Mouse (Mus musculus) cerebellum, postnatal 25 days (tissue): ENCODE data around the gene Ndufaf8.

ENCODE experiments used
- DNase-seq, 2 experiments: peaks; one replicate each; pipeline ENCODE4 v3.0.0; 2021; ENCODE audit warnings: mixed read lengths in 2 of 2

Gene Ndufaf8

DNA sequence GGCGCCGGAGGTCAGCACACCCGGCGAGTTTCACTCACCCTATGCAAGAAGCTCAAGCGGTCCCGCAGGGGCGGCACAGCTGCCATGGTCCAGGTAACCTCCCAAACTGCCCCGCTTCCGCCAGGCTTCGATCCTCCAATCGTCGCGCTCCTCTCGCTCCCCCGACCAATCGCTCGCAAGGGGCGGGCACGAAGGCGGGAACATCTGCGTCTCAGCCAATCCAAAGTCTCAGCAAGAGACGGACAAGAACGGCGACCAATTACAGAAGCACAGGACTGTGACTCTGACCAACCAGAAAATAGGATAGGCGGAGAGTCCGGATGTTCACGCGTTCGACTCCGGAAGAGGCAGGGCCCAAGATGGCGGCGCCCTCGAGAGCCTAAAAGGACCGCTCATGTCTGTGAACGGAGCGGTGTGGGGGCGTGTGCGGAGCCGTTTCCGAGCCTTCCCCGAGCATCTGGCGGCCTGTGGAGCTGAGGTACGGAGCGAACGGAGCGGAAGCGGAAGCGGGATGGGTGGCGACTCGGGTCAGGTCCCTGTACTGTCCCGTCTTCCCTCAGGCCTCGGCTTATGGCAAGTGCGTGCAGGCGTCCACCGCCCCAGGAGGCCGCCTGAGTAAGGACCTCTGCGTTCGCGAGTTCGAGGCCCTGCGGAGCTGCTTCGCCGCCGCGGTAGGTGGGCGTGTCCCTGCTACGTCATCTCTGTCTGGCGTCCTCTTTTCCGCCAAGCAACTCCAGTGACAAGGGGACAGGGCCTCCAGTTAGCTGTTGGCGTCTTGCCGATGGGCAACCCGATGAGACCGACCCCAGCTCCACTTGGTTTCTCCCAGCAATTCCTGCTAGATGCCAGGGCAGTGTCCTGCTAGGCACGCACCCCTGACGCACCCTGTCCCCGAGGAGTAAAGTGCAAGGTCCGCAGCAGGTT lies at the start of gene Ndufaf8, which contains the start of gene Tepsin:
Ndufaf8 (plus strand) TSS at position 341 of the 924 bp plus-strand sequence.
Tepsin (minus strand) TSS at position 144 of the 924 bp plus-strand sequence.
- DNase-seq, result peak; percentile 96 to 100

- DNase-seq, result no peak
Measured at GRCm38 (mm10) chr11:120049067-120049466, 49.7 kb upstream of the Ndufaf8 start.

DNA sequence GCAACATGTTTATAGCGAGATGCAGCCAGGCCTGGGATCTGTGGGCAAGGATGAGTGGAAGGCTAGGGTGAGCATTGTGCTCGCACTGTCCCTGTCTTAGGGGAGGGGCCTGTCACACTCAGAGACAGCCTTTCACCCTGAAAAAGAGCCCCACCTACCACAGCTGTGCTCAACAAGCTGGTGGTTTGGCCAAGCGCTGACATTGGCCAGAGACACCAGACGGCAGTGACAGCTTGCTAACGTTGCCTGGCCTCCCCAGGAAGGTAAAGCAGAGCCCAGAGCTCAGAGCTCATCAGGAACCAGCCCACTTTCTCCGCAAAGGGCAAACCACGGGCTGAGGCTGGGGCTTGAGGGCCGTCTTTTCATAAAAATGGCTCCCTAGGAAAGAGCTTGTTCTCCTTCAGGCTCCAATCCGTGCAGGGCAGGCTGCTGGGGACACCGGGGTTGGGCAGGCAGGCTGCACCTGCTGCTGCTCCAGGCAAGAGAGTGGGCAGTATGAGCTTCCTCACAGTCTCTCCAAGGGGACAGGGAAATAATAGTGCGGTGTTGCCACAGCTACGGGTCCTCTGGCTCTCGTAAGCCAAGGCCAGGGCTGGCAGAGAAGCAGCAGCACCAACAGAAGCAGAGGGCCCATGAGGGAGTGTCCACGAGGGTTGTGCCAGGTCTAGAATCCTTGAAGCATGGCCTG lies 47.5 kb upstream of the Ndufaf8 start:
- DNase-seq, result peak; percentile 64 to 70

GRCm38 (mm10) chr11:120052274-120052673 lies 46.5 kb upstream of the Ndufaf8 start:
- DNase-seq, result peak; percentile 7 to 26

- peak in 1 of 2 experiments; percentile 9 for DNase-seq
Measured at GRCm38 (mm10) chr11:120053846-120054245, 44.9 kb upstream of the Ndufaf8 start.

GRCm38 (mm10) chr11:120055953-120056732 lies 42.6 kb upstream of the Ndufaf8 start:
- peak; percentile 66 to 68 for DNase-seq

DNA sequence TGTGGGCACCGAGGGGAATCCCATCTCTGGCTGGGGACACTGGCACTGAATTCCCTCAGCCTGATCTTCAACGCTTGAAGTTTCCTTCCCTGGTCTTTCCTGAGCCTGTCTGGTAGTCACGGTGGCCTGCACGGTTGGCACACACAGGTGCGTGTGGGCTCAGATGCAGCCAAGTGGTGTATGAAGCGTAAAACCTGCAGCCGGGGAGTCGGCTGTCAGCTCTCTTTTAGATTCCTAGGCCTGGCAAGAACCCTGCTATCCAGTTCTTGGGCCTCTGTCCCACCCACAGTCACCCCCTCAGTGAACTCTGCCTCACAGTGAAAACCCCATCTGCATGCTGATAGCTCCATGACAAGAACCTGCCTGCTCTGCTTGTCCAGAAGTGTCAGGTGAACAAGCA lies 38.1 kb upstream of the Ndufaf8 start:
- peak in 1 of 2 experiments; percentile 49 for DNase-seq

DNA sequence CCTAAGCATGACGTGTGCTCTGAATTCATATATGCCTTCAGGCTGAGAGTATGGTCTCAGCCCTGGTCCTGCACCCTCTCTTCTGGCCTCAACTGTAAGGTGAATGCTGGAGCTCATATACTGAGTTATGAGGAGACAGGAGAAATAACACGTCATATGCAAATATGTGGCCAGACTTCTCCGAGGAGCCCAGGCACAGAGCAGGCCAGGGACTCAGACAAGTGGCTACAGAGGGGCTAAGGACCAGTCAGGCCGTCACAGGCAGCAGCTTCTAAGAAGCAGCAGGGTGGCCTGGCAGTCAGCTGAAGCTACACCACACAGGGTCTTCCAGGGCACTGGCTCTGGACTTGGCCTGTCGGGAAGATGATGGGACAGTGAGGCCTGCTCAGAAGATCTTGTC lies 35.4 kb upstream of the Ndufaf8 start:
- peak in 1 of 2 experiments; percentile 5 for DNase-seq

GRCm38 (mm10) chr11:120064006-120064667 lies 34.6 kb upstream of the Ndufaf8 start:
- no peak for DNase-seq

DNA sequence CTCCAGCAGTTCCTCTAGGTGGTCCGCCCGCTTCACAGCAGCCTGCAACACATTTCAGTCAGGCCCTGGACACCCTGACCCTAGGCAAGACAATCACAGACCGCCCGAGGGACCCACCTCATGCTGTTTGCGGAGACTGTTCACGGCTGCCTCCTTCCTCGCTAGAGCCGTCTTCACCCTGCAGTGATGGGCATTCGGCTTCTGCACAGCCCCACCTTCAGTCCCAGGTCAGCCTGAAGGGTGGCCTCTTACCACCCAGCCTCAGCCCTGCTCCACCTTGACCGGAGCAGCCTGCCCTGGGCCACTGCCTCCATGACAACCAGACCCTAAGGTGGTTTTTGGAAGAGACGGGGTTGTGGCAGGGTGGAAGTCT lies 34.1 kb upstream of the Ndufaf8 start:
- DNase-seq, result peak in 1 of 2 experiments; percentile 20

GRCm38 (mm10) chr11:120065291-120065690 lies 33.4 kb upstream of the Ndufaf8 start:
- peak; percentile 78 to 86 for DNase-seq

DNA sequence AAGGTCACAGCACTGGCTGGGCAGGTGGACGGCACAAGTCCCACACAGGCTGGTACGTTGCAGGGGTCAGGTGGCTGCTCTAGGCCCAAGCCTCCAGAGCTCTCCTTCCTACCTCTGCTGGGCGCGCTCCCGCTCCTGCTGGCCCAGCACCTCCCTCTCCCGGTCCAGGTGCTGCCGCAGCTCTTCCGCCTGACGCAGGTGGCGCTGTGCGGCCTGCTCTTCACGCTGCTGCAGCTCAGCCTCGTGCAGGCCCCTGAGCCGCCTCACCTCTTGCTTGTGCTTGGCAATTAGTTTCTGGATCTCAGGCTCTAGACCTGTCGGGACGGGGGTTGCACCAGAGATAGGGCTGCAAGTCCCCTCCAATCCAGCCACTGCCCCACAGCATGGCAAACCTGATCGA lies 30.9 kb upstream of the Ndufaf8 start:
- DNase-seq, result peak; percentile 24 to 58

- no peak for DNase-seq
Measured at GRCm38 (mm10) chr11:120069261-120069660, 29.5 kb upstream of the Ndufaf8 start.

DNA sequence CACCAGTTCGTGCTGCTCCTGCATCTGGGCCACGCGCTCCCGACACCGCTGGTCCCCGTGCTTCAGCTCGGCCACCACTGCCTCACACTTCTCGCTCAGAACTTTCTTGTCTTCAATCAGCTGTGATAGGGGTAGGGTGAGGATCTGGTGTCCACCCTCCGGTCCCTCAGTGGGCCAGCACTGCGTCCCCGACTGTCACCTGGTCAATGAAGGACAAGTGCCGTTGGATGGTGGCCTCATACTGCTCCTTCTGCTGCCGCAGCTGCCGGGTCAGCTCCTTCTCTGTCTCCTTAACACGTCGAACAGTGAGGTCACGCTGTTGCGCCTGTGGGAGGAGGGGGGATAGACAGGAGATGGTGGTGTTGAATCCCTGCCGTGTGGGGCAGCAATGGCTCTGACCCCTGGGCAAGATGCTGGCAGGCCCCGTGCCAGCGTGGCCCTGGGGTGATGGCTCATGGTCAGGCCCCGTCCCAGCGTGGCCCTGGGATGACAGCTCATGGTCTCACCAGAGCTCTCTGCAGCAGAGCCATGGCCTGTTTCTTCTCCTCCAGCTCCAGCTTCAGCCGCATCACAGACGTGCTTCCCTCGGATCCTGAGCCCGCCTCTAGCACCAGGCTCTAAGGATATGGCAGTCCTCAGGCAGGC lies 28.3 kb upstream of the Ndufaf8 start:
- no peak for DNase-seq

DNA sequence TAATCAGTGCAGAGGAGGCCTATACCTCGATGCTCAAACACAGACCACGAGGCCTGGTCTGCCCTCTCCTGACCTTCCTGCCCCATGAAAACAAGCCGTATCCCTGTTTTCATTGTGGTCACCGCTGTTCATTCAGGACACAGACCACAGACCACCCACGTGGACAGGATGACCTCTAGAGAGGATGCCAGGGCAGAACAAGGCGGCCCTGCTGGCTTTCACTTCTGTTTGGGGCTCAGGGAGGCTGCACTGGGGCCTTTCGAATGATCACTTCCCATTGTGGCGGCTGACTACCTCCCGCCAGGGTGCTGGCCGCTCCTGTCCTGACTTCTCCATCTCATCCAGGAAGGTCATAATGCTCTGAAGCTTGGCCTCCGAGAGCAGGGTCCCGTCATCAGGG lies 27.7 kb upstream of the Ndufaf8 start:
- DNase-seq, result no peak

- no peak for DNase-seq
Measured at GRCm38 (mm10) chr11:120071731-120072320, 26.9 kb upstream of the Ndufaf8 start.

DNA sequence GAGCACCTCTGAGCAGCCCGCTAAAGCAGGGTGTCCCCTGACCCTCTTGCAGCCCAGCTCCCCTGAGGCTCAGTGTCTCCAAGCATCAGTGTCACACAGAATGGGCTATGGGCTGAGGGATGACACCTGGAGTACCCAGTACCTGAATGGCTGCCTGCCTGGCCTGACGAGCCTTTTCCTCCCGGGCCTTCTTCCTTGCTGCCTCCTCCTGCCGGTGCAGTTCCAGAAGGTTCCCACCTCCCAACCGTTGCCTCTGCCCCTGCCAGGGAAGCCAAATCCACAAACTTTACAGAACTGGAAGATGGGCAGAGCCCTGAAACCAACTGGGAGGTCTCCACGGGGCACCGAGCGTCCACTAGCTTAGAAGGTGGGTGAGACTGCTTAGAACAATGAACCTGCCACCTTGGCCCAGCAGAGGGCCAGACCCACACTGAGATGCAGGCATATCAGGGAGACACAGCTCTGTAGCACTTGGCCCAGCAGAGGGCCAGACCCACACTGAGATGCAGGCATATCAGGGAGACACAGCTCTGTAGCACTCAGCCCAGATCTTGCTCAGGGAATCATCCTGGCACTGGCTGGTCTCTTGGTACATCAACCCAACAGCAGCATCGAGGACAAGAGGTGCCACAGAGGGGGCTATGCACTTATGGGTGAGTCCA lies 25.6 kb upstream of the Ndufaf8 start:
- no peak for DNase-seq

- no peak for DNase-seq
Measured at GRCm38 (mm10) chr11:120076191-120076590, 22.5 kb upstream of the Ndufaf8 start.

DNA sequence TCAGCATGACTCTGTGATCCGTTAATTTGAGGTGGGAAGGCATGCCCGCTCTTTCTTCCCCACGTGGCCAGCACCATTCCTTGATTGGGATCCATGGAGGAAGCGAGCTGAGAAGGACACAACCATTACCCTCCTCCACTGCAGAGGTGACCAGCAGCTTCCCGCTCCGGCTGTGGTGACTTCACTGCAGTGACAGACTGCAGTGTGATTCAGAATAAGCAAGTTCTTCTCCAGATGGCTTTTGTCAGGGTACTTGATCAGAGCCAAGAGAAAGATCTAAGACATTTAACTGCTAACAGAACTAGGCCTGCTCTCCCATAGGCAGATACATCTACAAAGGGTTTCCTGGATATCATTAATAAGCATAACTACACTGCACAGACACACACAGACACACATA lies 18.4 kb upstream of the Ndufaf8 start:
- DNase-seq, result no peak

- peak; percentile 78 for DNase-seq
Measured at GRCm38 (mm10) chr11:120085891-120086627, 12.7 kb upstream of the Ndufaf8 start.
